18 mouse cellular contexts compared by ENCODE assay signal in the genomic region with DNA sequence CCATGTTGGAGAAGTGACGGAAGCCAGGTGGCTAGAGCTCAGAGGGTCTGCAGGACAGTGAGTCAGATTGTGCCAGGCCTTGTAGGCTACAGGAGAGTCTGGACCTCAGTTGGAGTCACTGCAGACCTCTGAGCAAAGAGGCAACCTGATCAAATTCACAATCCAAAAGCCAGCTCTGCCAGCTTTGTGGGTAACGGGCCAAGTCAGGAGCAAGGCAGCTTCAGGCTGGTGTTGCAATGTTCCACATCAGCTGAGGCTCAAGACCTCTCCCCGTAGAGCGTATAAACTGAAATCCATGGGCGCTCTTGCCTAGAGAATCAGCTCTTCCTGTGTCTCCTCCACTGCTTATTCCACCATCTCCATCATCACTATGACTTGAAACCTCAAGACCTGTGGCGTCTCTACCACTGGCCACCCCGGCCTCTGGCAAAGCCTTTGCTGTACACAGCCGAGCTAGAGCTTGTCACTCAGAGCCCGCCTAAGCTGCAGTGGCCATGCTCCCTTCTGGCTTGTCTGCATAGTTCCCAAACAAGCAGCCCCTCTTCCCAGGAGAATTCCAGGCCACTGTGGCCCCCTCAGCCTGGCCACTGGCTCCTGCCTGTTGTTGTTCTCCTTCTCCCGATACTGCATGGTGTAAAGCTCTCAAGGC.
DNase-seq lines count a peak whose midpoint lies in the region; ATAC-seq lines count a peak whose summit lies in the region.
"Had no signal": no experiment of that assay in that cellular context is flagged by ENCODE, and none has a peak within 500 bp of the region (broad histone marks: within the 10 kb centered on the region; RNA-seq: fewer than 3 reads in every experiment).

No protein-coding gene starts in this region.

- 81% methylated on average over 10 of the region's 10 CpGs for WGBS in forebrain, embryonic 10.5 days
- WGBS in forebrain, embryonic 16.5 days: 84% methylated on average over 10 of the region's 10 CpGs
- WGBS in intestine, embryonic 16.5 days: 85% methylated on average over 10 of the region's 10 CpGs
- 88% methylated on average over 10 of the region's 10 CpGs for WGBS in intestine, embryonic 15.5 days
- WGBS in limb, embryonic 10.5 days: 82% methylated on average over 10 of the region's 10 CpGs

- H3K4me3 ChIP-seq in forebrain, embryonic 10.5 days: no peak overlapping the region
- H3K4me3 ChIP-seq in forebrain, embryonic 16.5 days (replicated peaks; ENCODE audit: low read length): no peak overlapping the region
- H3K4me3 ChIP-seq in intestine, embryonic 16.5 days (ENCODE audit: low read length): no peak overlapping the region
- H3K4me3 ChIP-seq in intestine, embryonic 15.5 days (replicated peaks): no peak overlapping the region
- no peak overlapping the region for H3K4me3 ChIP-seq in limb, embryonic 10.5 days
- H3K4me3 ChIP-seq: forebrain, embryonic 13.5 days; gastrocnemius, adult 2 months; myocyte had no signal

- DNase-seq in forebrain, embryonic 10.5 days (ENCODE audit: extremely low spot score, low spot score): no peak
- DNase-seq in thymus, postnatal 25 days: peak; percentile 52
- DNase-seq in thymus, postnatal 0 days (ENCODE audit: low spot score): no peak
- DNase-seq in limb, embryonic 10.5 days (ENCODE audit: low spot score): no peak
- no peak for DNase-seq in lung, postnatal 14 days
- DNase-seq: adrenal gland, postnatal 25 days; cerebellum, adult 8-10 months; gastrocnemius, adult 2 months; kidney, adult 9 months; kidney, postnatal 14 days; left cerebral cortex, postnatal 4 days had no signal

- no peak for ATAC-seq in forebrain, embryonic 16.5 days
- ATAC-seq in intestine, embryonic 16.5 days: no peak
- ATAC-seq in intestine, embryonic 15.5 days: no peak
- ATAC-seq: forebrain, embryonic 13.5 days; Patski had no signal

- peaks cover 46% of the 10 kb centered on the region for H3K4me1 ChIP-seq in forebrain, embryonic 10.5 days
- peaks cover 5% of the 10 kb centered on the region; the same call in 1 of the 2 replicates for H3K4me1 ChIP-seq in forebrain, embryonic 16.5 days (replicated peaks; ENCODE audit: control insufficient read depth, insufficient read depth, low read length)
- H3K4me1 ChIP-seq in intestine, embryonic 16.5 days (ENCODE audit: control insufficient read depth, insufficient read depth, low read length): no peaks in the 10 kb centered on the region; the same call in 1 of the 2 replicates
- peaks cover 12% of the 10 kb centered on the region for H3K4me1 ChIP-seq in intestine, embryonic 15.5 days (replicated peaks)
- H3K4me1 ChIP-seq in limb, embryonic 10.5 days: peaks cover 85% of the 10 kb centered on the region

- H3K4me2 ChIP-seq in forebrain, embryonic 16.5 days (ENCODE audit: low read length): no peak overlapping the region
- no peak overlapping the region for H3K4me2 ChIP-seq in intestine, embryonic 16.5 days (ENCODE audit: low read depth, low read length)
- no peak overlapping the region for H3K4me2 ChIP-seq in intestine, embryonic 15.5 days (replicated peaks)
- H3K4me2 ChIP-seq: forebrain, embryonic 13.5 days had no signal

- H3K9ac ChIP-seq in forebrain, embryonic 16.5 days (replicated peaks; ENCODE audit: low read depth, low read length): no peak overlapping the region
- H3K9ac ChIP-seq in intestine, embryonic 16.5 days (ENCODE audit: low read depth, low read length): 0 out of 2 replicates have a peak overlapping the region, but pooled peaks have one; percentile 19
- no peak overlapping the region for H3K9ac ChIP-seq in intestine, embryonic 15.5 days
- H3K9ac ChIP-seq: forebrain, embryonic 13.5 days had no signal

- H3K36me3 ChIP-seq in forebrain, embryonic 10.5 days (replicated peaks): peaks cover 7% of the 10 kb centered on the region
- H3K36me3 ChIP-seq in forebrain, embryonic 16.5 days (ENCODE audit: control insufficient read depth, insufficient read depth): no peaks in the 10 kb centered on the region
- no peaks in the 10 kb centered on the region for H3K36me3 ChIP-seq in intestine, embryonic 16.5 days (ENCODE audit: control insufficient read depth, insufficient read depth, low read length)
- H3K36me3 ChIP-seq in intestine, embryonic 15.5 days: no peaks in the 10 kb centered on the region
- H3K36me3 ChIP-seq in limb, embryonic 10.5 days: no peaks in the 10 kb centered on the region

- peaks cover 17% of the 10 kb centered on the region; the same call in 1 of the 2 replicates for H3K27me3 ChIP-seq in forebrain, embryonic 10.5 days (ENCODE audit: poor library complexity, severe bottlenecking)
- no peaks in the 10 kb centered on the region for H3K27me3 ChIP-seq in forebrain, embryonic 16.5 days (replicated peaks; ENCODE audit: control insufficient read depth, insufficient read depth, low read length)
- H3K27me3 ChIP-seq in intestine, embryonic 16.5 days (replicated peaks; ENCODE audit: control insufficient read depth, insufficient read depth, low read length): no peaks in the 10 kb centered on the region
- H3K27me3 ChIP-seq in intestine, embryonic 15.5 days (replicated peaks): no peaks in the 10 kb centered on the region
- 0 out of 2 replicates have a peak, but pooled peaks cover 4% of the 10 kb centered on the region for H3K27me3 ChIP-seq in limb, embryonic 10.5 days (ENCODE audit: low read depth, poor library complexity, severe bottlenecking)
- H3K27me3 ChIP-seq: forebrain, embryonic 13.5 days; Patski had no signal

- H3K9me3 ChIP-seq in forebrain, embryonic 10.5 days: no peaks in the 10 kb centered on the region
- no peaks in the 10 kb centered on the region for H3K9me3 ChIP-seq in forebrain, embryonic 16.5 days (ENCODE audit: control insufficient read depth, low read length)
- H3K9me3 ChIP-seq in intestine, embryonic 16.5 days (ENCODE audit: control insufficient read depth, low read length): no peaks in the 10 kb centered on the region
- no peaks in the 10 kb centered on the region for H3K9me3 ChIP-seq in intestine, embryonic 15.5 days
- H3K9me3 ChIP-seq in limb, embryonic 10.5 days (replicated peaks): no peaks in the 10 kb centered on the region
- H3K9me3 ChIP-seq: forebrain, embryonic 13.5 days had no signal

- H3K27ac ChIP-seq in forebrain, embryonic 10.5 days: peak overlapping the region; percentile 27; the same call in 1 of the 2 replicates
- H3K27ac ChIP-seq in forebrain, embryonic 16.5 days (ENCODE audit: low read length): no peak overlapping the region
- H3K27ac ChIP-seq in intestine, embryonic 16.5 days (ENCODE audit: low read length): no peak overlapping the region
- no peak overlapping the region; the same call in 1 of the 2 replicates for H3K27ac ChIP-seq in intestine, embryonic 15.5 days
- peak overlapping the region; percentile 73 for H3K27ac ChIP-seq in limb, embryonic 10.5 days
- H3K27ac ChIP-seq: forebrain, embryonic 13.5 days; gastrocnemius, adult 2 months; macrophage had no signal

Comparison
In these comparisons a context has a peak if more than half of its experiments do, and no peak if none do; other contexts are left out.
1. H3K27ac ChIP-seq: peak in forebrain, embryonic 10.5 days (single experiment) and limb, embryonic 10.5 days (single experiment); none in forebrain, embryonic 16.5 days (single experiment), intestine, embryonic 16.5 days (single experiment) and intestine, embryonic 15.5 days (single experiment).